Mouse (Mus musculus): ENCODE results near the gene Utrn. TPM values are rescaled to one million over a fixed set of nuclear protein-coding genes. Genes with fewer than 3 reads are reported as not detected.

Utrn gene
- polyA plus RNA-seq, 1 experiment, result 13.9 TPM

DNA sequence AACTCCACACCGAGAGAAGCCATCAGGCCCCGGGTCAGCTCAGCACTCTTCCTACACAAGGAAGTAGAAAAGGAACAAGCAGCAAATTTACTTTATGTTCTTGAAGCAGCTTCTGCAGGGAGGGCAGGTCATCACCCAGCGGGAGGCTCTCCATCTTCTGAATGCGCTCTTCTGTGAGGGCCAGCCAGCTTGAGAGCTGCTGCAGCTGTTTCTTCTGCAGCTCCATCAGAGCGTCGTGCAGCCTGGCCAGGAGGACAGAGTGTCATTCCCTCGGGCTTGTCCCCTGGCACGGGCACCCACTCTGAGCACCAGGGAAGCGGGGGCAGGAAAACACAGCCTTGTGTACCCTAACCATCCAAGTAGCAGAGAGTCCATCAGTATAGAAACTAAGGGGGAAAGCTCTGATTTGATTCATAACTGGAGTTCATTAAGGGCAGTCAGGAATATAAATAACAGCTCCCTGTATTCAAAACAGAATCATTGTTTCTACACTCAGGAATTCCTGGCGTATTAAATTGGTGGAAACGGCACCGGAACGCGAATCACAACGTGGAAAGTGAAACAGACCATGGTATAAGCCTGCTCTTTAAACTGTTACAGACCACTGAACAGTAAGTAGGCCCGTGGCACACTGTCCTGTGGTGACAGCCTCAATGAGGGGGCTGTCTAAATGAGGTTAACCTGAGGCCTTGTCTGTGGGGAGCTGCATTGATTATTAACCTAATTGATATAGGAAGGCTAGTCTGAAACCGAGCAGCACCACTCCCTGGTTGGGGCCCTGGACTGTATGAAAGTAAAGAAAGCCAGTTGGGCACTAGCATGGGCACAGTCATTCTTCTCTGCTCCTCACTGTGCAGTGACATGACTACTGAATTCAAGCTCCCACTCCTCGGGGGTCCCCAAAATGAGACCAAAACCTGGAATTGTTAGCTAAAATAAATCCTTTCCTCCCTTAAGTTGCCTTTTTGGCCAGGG, 132.0 kb downstream of the Utrn start:
- TF ChIP-seq REST (IDR thresholded peaks at IDR 0.05; ENCODE audit: insufficient read depth, insufficient read length) (no peak), TCF12 (IDR thresholded peaks at IDR 0.05; ENCODE audit: insufficient read depth, poor library complexity, severe bottlenecking) (no peak), MAX (IDR thresholded peaks at IDR 0.05; ENCODE audit: low read depth) (no peak), SRF (IDR thresholded peaks at IDR 0.05; ENCODE audit: control insufficient read depth, insufficient read length, low read depth) (no peak), POLR2A (IDR thresholded peaks at IDR 0.05; ENCODE audit: insufficient read length, low read depth) (no peak), POLR2AphosphoS2 (IDR thresholded peaks at IDR 0.05; ENCODE audit: insufficient read length, low read depth) (no peak), CEBPB (IDR thresholded peaks at IDR 0.05; ENCODE audit: insufficient read depth, poor library complexity, severe bottlenecking) (no peak), MYOD1 (IDR thresholded peaks at IDR 0.05; ENCODE audit: control insufficient read depth in 1 of 3, insufficient read length in 2 of 3, low read depth in 2 of 3) (no peak), E2F4 (IDR thresholded peaks at IDR 0.05; ENCODE audit: insufficient read depth) (no peak), TCF3 (IDR thresholded peaks at IDR 0.05; ENCODE audit: insufficient read length, low read depth) (no peak), MYOG (IDR thresholded peaks at IDR 0.05; ENCODE audit: control insufficient read depth in 1 of 3, insufficient read depth in 1 of 3, insufficient read length in 2 of 3, low read depth in 2 of 3) (no peak), USF1 (IDR thresholded peaks at IDR 0.05; ENCODE audit: low read depth) (no peak)
- H3K36me3 ChIP-seq (ENCODE audit: control insufficient read depth, insufficient read depth), result peaks cover 37% of the 10 kb centered on the region
- no peaks in the 10 kb centered on the region for H3K27me3 ChIP-seq (ENCODE audit: control insufficient read depth, insufficient read depth, insufficient read length)
- H3K4me3 ChIP-seq, result no peak overlapping the region
- no peak overlapping the region for H3K4me2 ChIP-seq (ENCODE audit: low read depth)
- H3K79me2 ChIP-seq (ENCODE audit: control insufficient read depth, insufficient read depth), result no peaks in the 10 kb centered on the region
- H3ac ChIP-seq (ENCODE audit: control insufficient read depth, insufficient read length), result no peak overlapping the region

- Histone ChIP-seq H3K4me2 (ENCODE audit: low read depth) (no peak overlapping the region), H3K4me3 (no peak overlapping the region), H3ac (ENCODE audit: control insufficient read depth, insufficient read length) (no peak overlapping the region), H3K79me2 (ENCODE audit: control insufficient read depth, insufficient read depth) (no peaks in the 10 kb centered on the region), H3K36me3 (ENCODE audit: control insufficient read depth, insufficient read depth) (peaks cover 37% of the 10 kb centered on the region), H3K27me3 (ENCODE audit: control insufficient read depth, insufficient read depth, insufficient read length) (no peaks in the 10 kb centered on the region)
- TF ChIP-seq TCF12 (IDR thresholded peaks at IDR 0.05; ENCODE audit: insufficient read depth, poor library complexity, severe bottlenecking), result no peak
- no peak for TF ChIP-seq E2F4 (IDR thresholded peaks at IDR 0.05; ENCODE audit: insufficient read depth)
Measured at GRCm38 (mm10) chr10:12735695-12736094, 133.5 kb downstream of the Utrn start.

DNA sequence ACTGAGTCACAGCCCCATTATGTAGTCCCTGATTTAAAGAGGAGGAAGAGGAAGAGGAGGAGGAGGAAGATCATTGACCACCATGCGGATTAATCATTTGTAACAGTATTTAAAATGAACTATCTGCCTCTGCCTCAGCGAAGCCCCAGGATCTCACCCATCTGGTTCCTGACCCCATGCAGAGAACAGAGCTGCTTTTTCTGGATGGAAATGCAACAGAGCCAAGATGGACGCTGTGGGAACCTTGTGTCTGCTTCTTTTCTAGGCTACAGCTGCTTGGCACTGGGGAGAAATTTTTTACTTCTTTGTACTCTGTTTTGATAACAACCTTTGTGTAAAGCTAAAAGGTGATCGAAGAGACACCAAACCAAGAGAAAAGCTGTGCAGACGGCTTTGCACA, 137.7 kb downstream of the Utrn start:
- Histone ChIP-seq H3K4me2 (ENCODE audit: low read depth) (no peak overlapping the region), H3K27me3 (ENCODE audit: control insufficient read depth, insufficient read depth, insufficient read length) (no peaks in the 10 kb centered on the region), H3K4me3 (no peak overlapping the region), H3ac (ENCODE audit: control insufficient read depth, insufficient read length) (no peak overlapping the region), H3K79me2 (ENCODE audit: control insufficient read depth, insufficient read depth) (no peaks in the 10 kb centered on the region), H3K36me3 (ENCODE audit: control insufficient read depth, insufficient read depth) (peaks cover 33% of the 10 kb centered on the region)
- TF ChIP-seq SRF (IDR thresholded peaks at IDR 0.05; ENCODE audit: control insufficient read depth, insufficient read length, low read depth) (no peak), TCF12 (IDR thresholded peaks at IDR 0.05; ENCODE audit: insufficient read depth, poor library complexity, severe bottlenecking) (no peak), POLR2AphosphoS2 (IDR thresholded peaks at IDR 0.05; ENCODE audit: insufficient read length, low read depth) (no peak), USF1 (IDR thresholded peaks at IDR 0.05; ENCODE audit: low read depth) (no peak), REST (IDR thresholded peaks at IDR 0.05; ENCODE audit: insufficient read depth, insufficient read length) (no peak), TCF3 (IDR thresholded peaks at IDR 0.05; ENCODE audit: insufficient read length, low read depth) (no peak), MYOD1 (IDR thresholded peaks at IDR 0.05; ENCODE audit: control insufficient read depth in 1 of 3, insufficient read length in 2 of 3, low read depth in 2 of 3) (no peak), POLR2A (IDR thresholded peaks at IDR 0.05; ENCODE audit: insufficient read length, low read depth) (no peak), MAX (IDR thresholded peaks at IDR 0.05; ENCODE audit: low read depth) (no peak), CEBPB (IDR thresholded peaks at IDR 0.05; ENCODE audit: insufficient read depth, poor library complexity, severe bottlenecking) (no peak)

GRCm38 (mm10) chr10:12729635-12730034, 139.5 kb downstream of the Utrn start:
- Histone ChIP-seq H3K36me3 (ENCODE audit: control insufficient read depth, insufficient read depth) (peaks cover 18% of the 10 kb centered on the region), H3K4me3 (no peak overlapping the region), H3ac (ENCODE audit: control insufficient read depth, insufficient read length) (no peak overlapping the region), H3K79me2 (ENCODE audit: control insufficient read depth, insufficient read depth) (no peaks in the 10 kb centered on the region), H3K27me3 (ENCODE audit: control insufficient read depth, insufficient read depth, insufficient read length) (no peaks in the 10 kb centered on the region), H3K4me2 (ENCODE audit: low read depth) (no peak overlapping the region)
- TF ChIP-seq CEBPB (IDR thresholded peaks at IDR 0.05; ENCODE audit: insufficient read depth, poor library complexity, severe bottlenecking) (no peak), TCF3 (IDR thresholded peaks at IDR 0.05; ENCODE audit: insufficient read length, low read depth) (no peak), USF1 (IDR thresholded peaks at IDR 0.05; ENCODE audit: low read depth) (no peak), MAX (IDR thresholded peaks at IDR 0.05; ENCODE audit: low read depth) (no peak), E2F4 (IDR thresholded peaks at IDR 0.05; ENCODE audit: insufficient read depth) (no peak), SRF (IDR thresholded peaks at IDR 0.05; ENCODE audit: control insufficient read depth, insufficient read length, low read depth) (no peak), MYOG (IDR thresholded peaks at IDR 0.05; ENCODE audit: control insufficient read depth in 1 of 3, insufficient read depth in 1 of 3, insufficient read length in 2 of 3, low read depth in 2 of 3) (no peak), TCF12 (IDR thresholded peaks at IDR 0.05; ENCODE audit: insufficient read depth, poor library complexity, severe bottlenecking) (no peak), POLR2AphosphoS2 (IDR thresholded peaks at IDR 0.05; ENCODE audit: insufficient read length, low read depth) (no peak), REST (IDR thresholded peaks at IDR 0.05; ENCODE audit: insufficient read depth, insufficient read length) (no peak), MYOD1 (IDR thresholded peaks at IDR 0.05; ENCODE audit: control insufficient read depth in 1 of 3, insufficient read length in 2 of 3, low read depth in 2 of 3) (no peak), POLR2A (IDR thresholded peaks at IDR 0.05; ENCODE audit: insufficient read length, low read depth) (no peak)

Data from myocyte (in vitro differentiated cells).